Mouse (Mus musculus) subcutaneous adipose tissue, adult 2 months (tissue): ENCODE data around the gene Hcfc1r1. TPM values are rescaled to one million over a fixed set of nuclear protein-coding genes. Genes with fewer than 3 reads are reported as not detected.

Experiments used
- polyA plus RNA-seq: library from polyadenylated mRNA; depleted of rRNA; stranded (reverse); fragments of >200 nt; gene quantifications from 2 replicates; pipeline ENCODE4 v1.2.3, GENCODE M21; 2012; ENCODE audit warnings: low replicate concordance; rRNA removed

The Hcfc1r1 gene
- polyA plus RNA-seq = 347 and 380 TPM in 2 replicates

DNA sequence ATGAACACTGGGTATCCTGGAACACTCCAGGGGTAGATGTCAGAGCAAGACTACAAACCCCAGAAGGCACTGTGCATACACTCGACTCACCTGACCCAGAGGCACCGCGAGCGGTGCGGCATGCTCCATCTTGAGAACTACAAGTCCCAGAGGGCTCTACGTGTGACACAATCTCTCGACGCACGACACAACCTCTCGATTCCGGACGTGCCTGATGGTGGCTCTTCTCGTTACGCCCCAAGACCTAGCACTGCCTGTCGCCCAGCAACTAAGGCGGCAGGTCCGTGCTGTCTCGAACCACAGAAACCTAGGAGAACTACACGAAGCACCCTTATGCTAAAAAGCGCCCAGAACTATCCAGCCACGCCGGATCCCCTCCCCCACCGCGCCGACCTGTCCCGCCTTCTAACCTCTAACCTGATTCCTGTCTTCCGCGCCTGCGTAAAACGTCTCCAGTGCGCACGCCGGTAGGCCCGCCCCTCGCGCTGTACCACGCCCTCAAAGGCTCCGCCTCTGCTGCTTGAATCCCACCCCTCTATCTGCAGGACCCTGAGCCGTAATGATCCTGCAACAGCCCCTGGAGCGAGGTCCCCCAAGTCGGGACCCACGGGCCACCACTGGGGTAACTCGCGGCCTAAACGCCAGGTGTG lies at the start of gene Hcfc1r1, which contains the start of gene Thoc6:
Hcfc1r1 (plus strand) TSS at position 173 of the 650 bp plus-strand sequence.
Thoc6 (minus strand) TSS at position 459 of the 650 bp plus-strand sequence.

DNA sequence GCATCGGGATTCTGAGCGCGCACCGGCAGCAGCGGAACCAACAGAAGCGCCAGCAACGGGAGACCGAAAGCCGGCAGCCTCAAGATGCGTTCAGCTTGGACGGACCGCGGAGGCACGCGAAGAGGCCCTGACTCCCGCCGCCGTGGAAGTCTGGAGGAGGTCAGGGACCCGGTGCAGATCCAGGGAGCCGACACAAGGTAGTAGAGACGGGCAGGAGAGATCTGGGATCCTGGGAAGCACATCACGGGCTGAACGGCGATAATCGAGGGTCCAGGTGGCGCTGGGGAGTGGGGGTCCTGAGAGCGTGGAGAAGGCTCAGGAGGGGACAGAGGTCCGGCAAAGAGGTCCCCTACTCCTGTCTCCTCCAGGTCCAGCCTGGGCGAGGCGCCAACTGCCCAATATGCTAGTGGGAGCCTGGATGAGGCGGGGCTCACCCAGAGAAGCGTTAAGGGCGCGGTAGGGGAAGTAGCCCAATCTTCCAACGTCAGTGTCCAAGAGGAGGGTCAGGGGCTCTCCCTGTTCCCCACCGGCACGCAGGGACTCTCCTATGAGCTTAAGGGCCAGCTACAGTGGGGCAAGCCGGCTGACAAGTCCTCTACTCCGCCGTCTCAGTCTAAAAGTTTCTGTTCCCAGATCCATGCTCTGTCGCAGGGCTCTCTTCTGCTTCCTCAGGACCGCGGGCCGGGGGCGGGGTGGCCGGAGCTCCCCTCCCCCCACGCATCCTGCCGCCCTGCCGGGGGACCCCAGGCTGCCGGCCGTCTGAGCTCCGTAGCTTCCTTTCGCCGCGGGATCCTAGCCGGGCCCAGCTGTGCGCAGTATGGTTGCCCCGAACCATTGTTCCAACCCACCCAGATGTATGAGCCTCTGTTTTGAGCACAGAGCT lies 28.5 kb upstream of the Hcfc1r1 start, which contains the start of gene Mmp25:
Mmp25 (minus strand) TSS at position 665 of the 883 bp plus-strand sequence.

DNA sequence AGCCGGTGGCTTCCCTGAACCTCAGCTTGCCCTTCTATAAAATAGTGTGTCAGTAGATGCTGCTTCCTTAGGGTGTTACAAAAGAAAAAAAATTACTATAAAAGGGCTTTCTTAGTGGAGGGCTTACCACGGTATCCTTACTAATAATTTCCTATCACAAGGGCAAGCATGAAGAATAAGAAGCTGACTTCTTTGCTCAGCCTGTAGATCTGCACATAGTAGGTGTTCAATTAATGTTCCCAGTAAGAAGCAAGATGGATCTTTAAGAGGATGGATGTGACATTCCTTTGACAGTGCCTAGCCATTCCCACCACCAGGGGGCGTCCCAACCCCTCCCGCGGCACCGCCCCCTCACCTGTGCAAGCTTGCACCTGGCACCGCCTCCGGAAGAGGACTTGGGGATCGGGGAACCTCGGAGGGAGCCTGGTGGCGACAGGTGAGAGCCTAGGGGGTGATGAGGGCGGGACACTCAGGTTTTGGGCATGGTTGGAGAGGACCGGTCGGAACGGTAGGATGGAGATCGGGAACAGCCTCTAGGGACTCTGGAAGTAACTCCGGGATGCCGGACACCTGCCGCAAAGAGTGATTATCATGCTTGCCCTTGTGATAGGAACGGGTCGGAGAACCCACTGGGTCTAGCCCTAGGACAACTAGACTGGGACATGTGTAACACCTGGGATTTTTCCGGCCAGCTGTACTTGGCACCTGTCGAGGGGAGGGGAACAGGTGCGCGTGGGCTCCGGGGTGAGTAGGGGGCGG lies 13.1 kb upstream of the Hcfc1r1 start, which contains the start of gene Bicdl2:
Bicdl2 (plus strand) TSS at position 390 of the 759 bp plus-strand sequence.

DNA sequence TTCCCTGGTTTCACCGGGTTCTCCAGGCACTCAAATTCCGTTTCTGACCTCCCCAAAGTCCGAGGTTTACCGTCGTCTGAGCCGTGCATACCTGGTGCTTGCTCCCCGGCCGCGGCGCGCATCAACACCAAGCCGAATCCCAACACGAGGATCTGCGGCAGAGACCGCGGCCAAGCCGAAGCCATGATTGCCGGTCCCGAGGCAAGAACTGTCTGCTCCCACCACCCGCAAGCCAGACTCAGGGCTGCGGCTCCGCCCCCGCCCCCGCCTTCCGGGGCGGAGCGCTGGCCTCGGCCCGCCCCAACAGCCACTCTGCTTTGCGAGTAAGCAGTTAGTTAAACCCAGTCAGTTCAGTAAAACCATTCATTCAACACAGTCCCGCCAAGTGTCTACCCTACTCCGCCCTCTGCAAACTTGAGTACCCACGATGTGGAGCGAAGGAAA lies 3.9 kb downstream of the Hcfc1r1 start, which contains the start of gene Tnfrsf12a:
Tnfrsf12a (minus strand) TSS at position 233 of the 444 bp plus-strand sequence.

DNA sequence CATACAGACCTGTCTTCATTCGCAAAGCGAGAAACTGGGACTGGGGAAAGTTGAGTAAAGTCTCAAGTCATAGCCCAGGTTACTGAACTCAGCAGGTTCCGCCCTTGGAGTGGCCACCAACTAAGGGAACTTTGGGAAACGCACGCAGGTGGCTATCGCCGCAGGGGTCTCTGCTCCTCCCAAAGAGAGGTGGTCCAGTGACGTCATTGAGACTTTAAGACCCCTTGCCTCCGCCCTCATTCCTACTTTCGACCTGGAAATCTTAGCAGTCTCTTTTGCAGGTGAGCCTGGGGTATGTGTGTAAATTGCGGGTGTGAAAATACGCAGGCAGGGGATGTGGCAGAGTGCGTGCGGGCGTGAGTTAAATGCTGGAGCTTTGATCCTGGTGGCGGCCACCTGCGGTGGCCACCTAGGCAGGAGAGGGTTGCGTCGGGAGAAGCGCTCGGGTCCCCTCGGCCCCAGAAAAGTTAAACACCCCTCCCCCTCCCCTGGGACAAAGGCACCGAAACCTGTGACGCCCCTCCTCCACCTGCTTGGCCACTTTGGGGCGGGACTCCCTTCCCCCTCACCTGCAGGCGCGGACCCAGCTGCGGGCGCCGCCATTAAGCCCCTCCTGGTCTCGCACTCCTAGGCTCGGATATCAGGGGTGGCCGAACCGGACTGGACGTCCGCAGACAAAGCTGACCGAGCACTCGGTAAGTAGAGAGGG lies 5.9 kb downstream of the Hcfc1r1 start, which contains the start of gene Cldn6:
Cldn6 (plus strand) TSS at position 123 of the 709 bp plus-strand sequence.

DNA sequence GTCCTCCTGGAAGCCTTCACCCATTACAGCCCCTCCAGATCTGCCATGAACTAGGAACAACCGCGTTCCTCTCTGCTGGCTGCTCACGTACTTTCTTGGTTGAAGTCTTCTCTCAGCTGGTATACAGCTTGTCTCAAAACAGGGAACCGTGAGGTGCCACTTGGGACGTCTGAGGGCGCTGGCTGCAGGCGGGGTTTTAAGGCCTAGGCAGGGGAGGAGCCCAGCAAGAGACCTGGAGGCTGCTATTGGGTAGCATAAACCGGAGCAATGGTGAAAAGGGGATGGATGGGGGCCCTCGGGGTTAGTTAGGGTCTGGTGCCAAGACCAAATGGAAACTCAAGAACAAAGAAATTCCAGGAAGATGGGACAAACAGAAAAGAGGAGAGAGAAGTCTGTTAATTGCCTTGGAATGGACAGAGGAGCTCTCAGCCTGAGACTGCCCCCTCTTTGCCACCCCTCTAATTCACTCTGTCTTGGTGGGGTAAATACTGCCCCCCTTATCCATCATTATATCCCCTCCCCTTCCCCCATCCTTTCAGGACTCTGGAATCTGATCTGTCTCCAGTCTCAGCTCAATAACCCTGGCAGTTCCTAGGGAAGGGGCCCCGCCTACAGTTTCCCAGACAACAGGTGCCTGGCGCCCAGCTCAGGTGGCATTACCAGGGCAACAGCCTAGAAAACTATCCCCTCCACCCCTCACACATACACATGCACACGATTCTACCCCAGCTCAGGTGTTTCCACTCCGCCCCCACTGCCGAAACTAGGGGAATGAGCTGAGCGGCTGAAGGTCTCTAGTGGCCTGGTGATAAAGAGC lies 10.7 kb downstream of the Hcfc1r1 start, which contains the start of gene Cldn9:
Cldn9 (minus strand) TSS at position 171 of the 817 bp plus-strand sequence.

DNA sequence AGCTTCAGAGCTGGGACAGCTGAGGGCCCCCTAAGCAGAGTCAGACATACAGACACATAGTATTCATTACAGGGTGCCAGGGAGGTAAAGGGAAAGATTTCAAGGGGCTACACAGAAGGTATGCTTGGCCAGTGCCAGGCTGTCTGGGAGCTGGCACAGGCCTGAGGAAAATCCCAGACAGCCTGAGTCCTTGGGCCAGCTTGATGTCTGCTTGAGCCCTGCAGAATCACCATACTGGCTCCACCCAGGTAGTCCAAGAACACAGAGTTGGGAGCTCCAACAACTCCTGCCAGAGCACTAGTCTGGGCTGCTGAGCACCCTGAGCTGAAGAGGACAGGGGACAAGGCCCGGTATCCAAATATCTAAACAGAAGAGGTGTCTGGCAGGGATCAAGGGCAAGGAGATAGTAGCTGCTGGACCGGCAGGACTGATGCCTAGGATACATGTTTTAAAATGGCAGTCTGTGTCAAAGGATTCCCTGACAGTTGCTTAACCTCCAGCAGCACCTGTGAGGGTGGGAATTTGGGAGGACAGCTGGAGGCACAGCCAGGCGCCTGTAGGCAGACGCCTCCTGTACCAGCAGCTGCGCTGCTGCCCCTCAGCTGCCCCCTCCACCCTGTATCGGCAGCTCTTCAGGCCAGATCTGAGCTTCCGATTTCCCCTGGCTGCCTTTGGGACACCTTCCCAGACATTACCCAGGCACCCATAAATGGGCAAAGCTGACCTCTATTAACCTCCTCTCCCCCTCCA lies 49.2 kb downstream of the Hcfc1r1 start, which contains the start of gene 1520401A03Rik:
1520401A03Rik (minus strand) TSS at position 408 of the 750 bp plus-strand sequence.

Other genes starting within 250 kb of the Hcfc1r1 start
- gene Vmn2r117, start 193.9 kb upstream of the Hcfc1r1 start, polyA plus RNA-seq = not detected in 2 replicates
- gene Zfp213, start 109.4 kb upstream of the Hcfc1r1 start, polyA plus RNA-seq = 9.9 and 21.8 TPM in 2 replicates
- gene Zfp13, start 74.1 kb upstream of the Hcfc1r1 start, polyA plus RNA-seq = 7.4 and 18.3 TPM in 2 replicates
- 0.05 and 0.09 TPM in 2 replicates for gene Zscan10, start 72.7 kb upstream of the Hcfc1r1 start, polyA plus RNA-seq
- gene Mmp25, start 28.3 kb upstream of the Hcfc1r1 start, polyA plus RNA-seq = 0.37 and 1.3 TPM in 2 replicates
- 0.09 and 0.81 TPM in 2 replicates for gene Bicdl2, start 13.1 kb upstream of the Hcfc1r1 start, polyA plus RNA-seq
- 23.8 and 34.1 TPM in 2 replicates for gene Thoc6, start 286 bp downstream of the Hcfc1r1 start, polyA plus RNA-seq
- gene Tnfrsf12a, start 3.9 kb downstream of the Hcfc1r1 start, polyA plus RNA-seq = 16.6 and 25.7 TPM in 2 replicates
- 1.6 TPM in 1 of 2 replicates, not detected in the other for gene Cldn6, start 5.7 kb downstream of the Hcfc1r1 start, polyA plus RNA-seq
- gene Cldn9, start 10.4 kb downstream of the Hcfc1r1 start, polyA plus RNA-seq = 1.7 TPM in 1 of 2 replicates, not detected in the other
- 0.05 and 0.06 TPM in 2 replicates for gene 1520401A03Rik, start 49.2 kb downstream of the Hcfc1r1 start, polyA plus RNA-seq
- gene Pkmyt1, start 52.7 kb downstream of the Hcfc1r1 start, polyA plus RNA-seq = 22.6 and 25.7 TPM in 2 replicates
- 37.7 and 88.3 TPM in 2 replicates for gene Paqr4, start 67.3 kb downstream of the Hcfc1r1 start, polyA plus RNA-seq
- 0.10 and 0.24 TPM in 2 replicates for gene Kremen2, start 72.2 kb downstream of the Hcfc1r1 start, polyA plus RNA-seq
- gene Flywch1, start 98.0 kb downstream of the Hcfc1r1 start, polyA plus RNA-seq = 51.7 and 65.7 TPM in 2 replicates
- gene Flywch2, start 112.5 kb downstream of the Hcfc1r1 start, polyA plus RNA-seq = 5.5 and 18.8 TPM in 2 replicates
- 400 and 623 TPM in 2 replicates for gene Srrm2, start 116.9 kb downstream of the Hcfc1r1 start, polyA plus RNA-seq
- 589 and 702 TPM in 2 replicates for gene Elob, start 155.5 kb downstream of the Hcfc1r1 start, polyA plus RNA-seq
- gene Prss33, start 162.5 kb downstream of the Hcfc1r1 start, polyA plus RNA-seq = 0.09 and 0.33 TPM in 2 replicates
- not detected in 2 replicates for gene Prss32, start 170.3 kb downstream of the Hcfc1r1 start, polyA plus RNA-seq
- 0.32 and 0.64 TPM in 2 replicates for gene Prss41, start 170.6 kb downstream of the Hcfc1r1 start, polyA plus RNA-seq
- gene Prss21, start 194.5 kb downstream of the Hcfc1r1 start, polyA plus RNA-seq = 0.09 TPM in 1 of 2 replicates, not detected in the other
- not detected in 2 replicates for gene Dcpp1, start 207.3 kb downstream of the Hcfc1r1 start, polyA plus RNA-seq
- gene Dcpp2, start 207.3 kb downstream of the Hcfc1r1 start, polyA plus RNA-seq = not detected in 2 replicates
- gene Dcpp3, start 243.9 kb downstream of the Hcfc1r1 start, polyA plus RNA-seq = not detected in 2 replicates